Mouse (Mus musculus): ENCODE measurements around the gene Slc34a3.

- TF ChIP-seq CTCF (IDR thresholded peaks at IDR 0.05; ENCODE audit: borderline replicate concordance, insufficient read depth, low read depth, low read length) = no peak
- TF ChIP-seq POLR2A (IDR thresholded peaks at IDR 0.05; ENCODE audit: borderline replicate concordance, insufficient read depth, low read length) = no peak
These were observed 28.8 kb upstream of the Slc34a3 start for GRCm38 (mm10) chr2:25262795-25263622.
